Mouse (Mus musculus): Measurements from ENCODE around the gene Armc9. TPM values are rescaled to one million over a fixed set of nuclear protein-coding genes. Genes with fewer than 3 reads are reported as not detected.

The Armc9 gene
- total and polyA plus RNA-seq, 3 experiments, result 10.9 to 15.5 (median 15.1) TPM

DNA sequence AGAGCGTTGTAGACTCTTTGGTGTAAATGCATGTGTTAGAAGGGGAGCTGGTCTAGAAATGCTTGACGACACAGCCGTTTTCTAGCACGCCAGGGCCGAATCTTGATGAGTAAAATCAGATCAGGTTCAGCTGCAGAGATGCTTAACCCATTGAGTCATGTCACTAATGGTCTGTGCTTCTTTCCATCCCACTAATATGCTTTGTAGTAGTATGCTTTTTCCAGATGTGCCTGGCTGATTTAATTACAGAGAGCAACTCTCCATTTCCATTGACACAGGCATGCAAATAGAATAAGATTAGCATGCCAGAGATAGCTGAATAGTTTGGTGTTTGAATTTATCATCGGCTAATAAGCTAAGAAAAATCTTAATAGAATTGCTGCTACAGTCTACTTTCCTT lies 19.3 kb upstream of the Armc9 start:
- no peak for DNase-seq (ENCODE audit: extremely low read depth)
- no peak overlapping the region for H3K27ac ChIP-seq (ENCODE audit: insufficient read depth, low read depth)
- H3K79me2 ChIP-seq (replicated peaks; ENCODE audit: control insufficient read depth, extremely low read depth, insufficient read depth, poor library complexity, severe bottlenecking), result no peaks in the 10 kb centered on the region
- dilution Hi-C loops (cut with MboI; ENCODE audit: extremely low pct_ligation_motif_present, extremely low pct_unique_long_range_greater_than_20kb, low sequenced_read_pairs), result no loop called here
- H3K4me2 ChIP-seq (ENCODE audit: insufficient read depth, low read depth, poor library complexity, severe bottlenecking), result no peak overlapping the region
- H3K9ac ChIP-seq (ENCODE audit: insufficient read depth, low read depth), result no peak overlapping the region
- peaks cover 55 to 82% of the 10 kb centered on the region in 2 experiments for H3K36me3 ChIP-seq (replicated peaks in 1 of 2; ENCODE audit: control insufficient read depth in 1 of 2, insufficient read depth in 1 of 2, low read length in 1 of 2)
- in situ Hi-C loops (cut with MboI; ENCODE audit: low pct_ligation_motif_present, low pct_unique_long_range_greater_than_20kb, low sequenced_read_pairs), result no loop called here
- H3K4me1 ChIP-seq (ENCODE audit: control insufficient read depth in 1 of 2, insufficient read depth in 2 of 2), result no peaks in the 10 kb centered on the region
- TF ChIP-seq MAZ (IDR thresholded peaks at IDR 0.05; ENCODE audit: low read depth, low read length), result no peak
- TF ChIP-seq ZMIZ1 (IDR thresholded peaks at IDR 0.05; ENCODE audit: low read depth, low read length), result no peak
- TF ChIP-seq NRF1 (IDR thresholded peaks at IDR 0.05; ENCODE audit: low read depth, low read length), result no peak
- TF ChIP-seq MAX (IDR thresholded peaks at IDR 0.05; ENCODE audit: low read length), result no peak
- no peak for TF ChIP-seq RCOR1 (conservative IDR thresholded peaks at IDR 0.05; ENCODE audit: low read depth, low read length)
- no peak for TF ChIP-seq MEF2A (IDR thresholded peaks at IDR 0.05; ENCODE audit: borderline replicate concordance, low read depth, low read length)
- no peak for TF ChIP-seq NELFE (IDR thresholded peaks at IDR 0.05; ENCODE audit: low read depth, low read length)
- TF ChIP-seq HCFC1 (IDR thresholded peaks at IDR 0.05; ENCODE audit: low read depth, low read length), result no peak
- TF ChIP-seq MXI1 (IDR thresholded peaks at IDR 0.05; ENCODE audit: low read depth, low read length), result no peak
- no peak for TF ChIP-seq EP300 (IDR thresholded peaks at IDR 0.05; ENCODE audit: low read length)
- no peak for TF ChIP-seq CHD1 (IDR thresholded peaks at IDR 0.05; ENCODE audit: low read depth, low read length)
- no peak for TF ChIP-seq RAD21 (IDR thresholded peaks at IDR 0.05; ENCODE audit: low read depth, low read length)
- TF ChIP-seq BHLHE40 (IDR thresholded peaks at IDR 0.05; ENCODE audit: low read depth, low read length), result no peak
- no peak overlapping the region for H3K4me3 ChIP-seq (replicated peaks in 1 of 3; ENCODE audit: low read depth in 2 of 3, low read length in 2 of 3, poor library complexity in 1 of 3)
- no peaks in the 10 kb centered on the region for H3K27me3 ChIP-seq (replicated peaks)
- no peaks in the 10 kb centered on the region for H3K9me3 ChIP-seq (replicated peaks; ENCODE audit: low read length)

DNA sequence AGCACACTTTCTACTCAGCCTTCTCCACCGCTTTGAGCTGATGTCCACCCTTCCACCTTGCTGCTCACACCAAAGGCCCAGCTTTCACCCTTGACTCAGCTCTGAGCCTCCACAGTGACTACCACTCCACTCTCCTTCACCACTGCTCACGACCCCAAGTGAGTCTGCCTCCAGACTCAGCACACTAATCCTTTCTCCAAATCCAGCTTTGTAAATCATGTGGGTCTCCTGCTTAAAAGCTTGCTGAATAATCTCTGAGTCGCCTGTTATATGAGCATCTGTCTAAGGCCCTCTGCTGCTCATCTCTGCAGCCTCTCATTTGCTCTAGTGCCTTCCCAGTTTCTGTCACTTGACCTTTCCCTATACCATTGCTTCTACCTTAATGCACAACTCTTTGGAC lies 13.5 kb upstream of the Armc9 start:
- dilution Hi-C loops (cut with MboI; ENCODE audit: extremely low pct_ligation_motif_present, extremely low pct_unique_long_range_greater_than_20kb, low sequenced_read_pairs), result no loop called here
- Histone ChIP-seq H3K27me3 (replicated peaks) (no peaks in the 10 kb centered on the region), H3K4me3 (replicated peaks in 1 of 3; ENCODE audit: low read depth in 2 of 3, low read length in 2 of 3, poor library complexity in 1 of 3) (no peak overlapping the region), H3K79me2 (replicated peaks; ENCODE audit: control insufficient read depth, extremely low read depth, insufficient read depth, poor library complexity, severe bottlenecking) (no peaks in the 10 kb centered on the region), H3K36me3 (replicated peaks in 1 of 2; ENCODE audit: control insufficient read depth in 1 of 2, insufficient read depth in 1 of 2, low read length in 1 of 2) (peaks cover 26 to 49% of the 10 kb centered on the region in 2 experiments), H3K9ac (ENCODE audit: insufficient read depth, low read depth) (no peak overlapping the region), H3K9me3 (replicated peaks; ENCODE audit: low read length) (no peaks in the 10 kb centered on the region), H3K4me2 (ENCODE audit: insufficient read depth, low read depth, poor library complexity, severe bottlenecking) (no peak overlapping the region), H3K27ac (ENCODE audit: insufficient read depth, low read depth) (no peak overlapping the region), H3K4me1 (ENCODE audit: control insufficient read depth in 1 of 2, insufficient read depth in 2 of 2) (0 out of 4 replicates have a peak, but pooled peaks cover 0 to 6% of the 10 kb centered on the region in 2 experiments)
- no peak for DNase-seq (ENCODE audit: extremely low read depth)
- TF ChIP-seq USF1 (IDR thresholded peaks at IDR 0.05; ENCODE audit: low read depth, low read length) (no peak), CTCF (conservative IDR thresholded peaks at IDR 0.05 in 1 of 2, IDR thresholded peaks at IDR 0.05 in 1 of 2; ENCODE audit: low read depth in 2 of 2, low read length in 2 of 2) (no peak), POLR2A (IDR thresholded peaks at IDR 0.05; ENCODE audit: low read depth, low read length) (no peak), IRF4 (IDR thresholded peaks at IDR 0.05; ENCODE audit: low read depth, low read length) (no peak), E2F4 (IDR thresholded peaks at IDR 0.05; ENCODE audit: insufficient replicate concordance, low read depth, low read length) (no peak), NELFE (IDR thresholded peaks at IDR 0.05; ENCODE audit: low read depth, low read length) (no peak), UBTF (IDR thresholded peaks at IDR 0.05; ENCODE audit: low read depth, low read length) (no peak), TCF12 (IDR thresholded peaks at IDR 0.05; ENCODE audit: low read depth, low read length) (no peak), MEF2A (IDR thresholded peaks at IDR 0.05; ENCODE audit: borderline replicate concordance, low read depth, low read length) (no peak), SIN3A (IDR thresholded peaks at IDR 0.05; ENCODE audit: low read length) (no peak), NRF1 (IDR thresholded peaks at IDR 0.05; ENCODE audit: low read depth, low read length) (no peak)
- in situ Hi-C loops (cut with MboI; ENCODE audit: low pct_ligation_motif_present, low pct_unique_long_range_greater_than_20kb, low sequenced_read_pairs), result no loop called here

All from CH12.LX (cell line).